Mouse (Mus musculus): Measurements from ENCODE around the gene Kcnk5.
A peak's percentile ranks its signal among the peaks of the same experiment; 100 is the strongest.

Kcnk5 gene

DNA sequence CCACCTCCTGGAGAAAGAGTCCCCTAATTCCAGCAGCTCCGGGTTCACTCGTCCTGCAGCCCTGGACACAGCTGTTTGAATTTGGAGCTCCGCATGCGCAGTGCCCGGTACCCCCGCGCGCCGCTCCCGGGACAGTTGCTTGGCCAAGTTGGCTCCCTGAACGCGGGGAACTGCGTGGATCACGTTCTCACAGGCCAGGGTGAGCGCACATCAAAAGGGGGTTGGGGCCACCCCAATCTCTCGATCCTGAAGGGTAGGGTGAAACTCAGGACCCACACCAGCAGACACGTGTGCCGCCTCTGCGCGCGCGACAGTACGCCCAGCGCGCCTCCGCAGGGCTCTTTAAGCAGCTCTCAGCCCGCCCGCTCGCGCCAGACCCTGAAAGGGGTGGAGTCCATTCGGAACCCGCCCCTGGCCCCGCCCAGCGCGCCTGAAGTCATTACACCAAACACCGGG, at the start of gene Kcnk5:
Gene Kcnk5 (minus strand): TSS at position 344 of the 456 bp plus-strand sequence.
- DNase-seq (ENCODE audit: low spot score), result peak; percentile 91

DNA sequence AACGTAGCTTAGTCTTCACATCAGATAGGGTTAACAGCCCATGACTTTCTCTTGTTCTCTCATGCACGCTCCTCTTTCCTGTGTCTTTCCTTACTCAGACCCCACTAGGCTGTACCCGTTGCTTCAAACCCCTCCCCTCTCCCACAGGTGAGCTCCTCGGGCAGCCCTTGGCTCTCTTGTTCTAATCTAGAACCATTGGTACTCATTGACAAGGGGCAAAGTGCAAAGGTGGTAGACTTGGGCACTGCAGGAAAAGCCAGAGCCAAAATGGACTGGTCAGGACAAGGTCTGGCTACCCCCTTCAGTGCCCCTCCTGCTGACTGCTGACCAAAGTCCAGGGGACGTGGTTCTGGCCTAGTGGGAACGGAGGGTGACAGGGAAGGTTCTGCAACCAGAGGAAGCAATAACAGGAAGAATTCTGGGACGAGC, 48.5 kb upstream of the Kcnk5 start:
- no peak for DNase-seq (ENCODE audit: low spot score)

DNA sequence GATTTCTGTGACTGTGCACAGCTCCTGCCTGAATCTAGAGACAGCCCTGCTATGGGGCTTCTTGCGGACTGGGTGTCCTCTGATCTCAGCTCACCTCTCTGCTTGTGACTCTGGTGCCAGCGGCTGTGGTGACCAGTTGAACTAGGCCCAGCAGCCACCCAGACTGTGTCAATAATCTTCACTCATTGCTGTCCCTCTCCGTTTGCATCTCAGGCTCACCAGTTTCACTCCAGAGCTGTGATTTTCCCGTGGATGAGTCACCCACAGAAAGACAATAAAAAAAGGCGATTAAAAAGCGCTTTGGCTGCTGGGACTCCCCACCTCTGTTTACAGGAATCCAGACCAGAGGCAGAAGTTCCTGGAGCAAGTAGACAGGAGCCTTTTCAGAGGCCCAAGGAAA, 47.8 kb upstream of the Kcnk5 start:
- no peak for DNase-seq (ENCODE audit: low spot score)

DNA sequence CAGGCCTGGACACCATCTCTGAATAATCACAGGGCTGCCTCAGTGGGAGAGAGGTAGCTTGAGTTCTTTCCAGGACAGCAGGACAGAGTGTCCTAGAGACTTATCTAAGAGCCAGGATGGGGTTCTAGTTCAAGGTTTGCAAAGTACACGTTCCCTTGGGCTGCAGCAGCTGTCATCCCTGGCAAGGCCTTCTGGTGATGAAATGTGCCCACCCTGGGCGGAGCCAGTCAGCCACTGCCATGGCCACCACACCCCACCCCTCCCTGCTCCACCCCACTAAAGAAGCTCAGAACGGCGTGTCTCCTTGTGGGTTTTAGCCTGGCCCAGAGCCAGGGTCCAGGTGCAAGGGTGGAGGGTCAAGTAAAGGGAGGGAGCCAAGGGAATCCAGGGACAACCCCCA, 46.7 kb upstream of the Kcnk5 start:
- no peak for DNase-seq (ENCODE audit: low spot score)

DNA sequence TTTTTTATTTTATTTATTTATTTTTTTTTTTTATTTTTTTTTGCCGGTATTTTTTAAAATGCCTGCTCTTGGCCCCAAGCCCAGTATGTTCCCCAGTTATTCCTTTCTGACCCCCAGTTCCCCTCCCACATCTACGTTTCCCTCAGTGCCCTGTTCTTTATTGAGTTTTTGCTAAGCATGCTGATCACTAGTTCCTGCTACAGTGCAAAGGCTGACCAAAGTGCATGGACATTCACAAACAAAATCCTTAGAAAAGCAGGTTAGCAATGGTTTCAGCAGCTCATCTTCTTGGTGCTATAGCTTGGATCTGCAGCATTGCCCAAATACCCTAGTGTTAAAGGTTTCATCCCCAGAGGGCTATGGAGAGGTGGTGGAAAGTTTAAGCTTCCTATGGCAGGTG, 45.4 kb upstream of the Kcnk5 start:
- no peak for DNase-seq (ENCODE audit: low spot score)

DNA sequence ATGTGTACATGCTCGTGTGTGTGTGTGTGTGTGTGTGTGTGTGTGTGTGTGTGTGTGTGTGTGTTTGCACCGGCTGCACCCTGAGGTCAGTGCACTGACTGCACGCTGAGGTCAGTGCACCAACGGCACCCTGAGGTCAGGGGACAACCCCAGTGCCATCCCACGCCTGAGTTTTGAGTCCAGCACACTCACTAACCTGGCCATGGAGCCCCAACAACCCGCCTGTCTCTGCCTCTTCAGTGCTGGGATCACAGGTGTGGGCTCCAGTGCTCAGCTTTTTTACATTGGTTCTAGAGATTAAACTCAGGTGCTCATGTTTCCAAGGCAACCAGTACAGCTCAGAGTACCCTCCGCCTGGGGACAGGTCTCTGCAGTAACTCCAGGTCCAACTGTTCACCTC, 44.9 kb upstream of the Kcnk5 start:
- no peak for DNase-seq (ENCODE audit: low spot score)

DNA sequence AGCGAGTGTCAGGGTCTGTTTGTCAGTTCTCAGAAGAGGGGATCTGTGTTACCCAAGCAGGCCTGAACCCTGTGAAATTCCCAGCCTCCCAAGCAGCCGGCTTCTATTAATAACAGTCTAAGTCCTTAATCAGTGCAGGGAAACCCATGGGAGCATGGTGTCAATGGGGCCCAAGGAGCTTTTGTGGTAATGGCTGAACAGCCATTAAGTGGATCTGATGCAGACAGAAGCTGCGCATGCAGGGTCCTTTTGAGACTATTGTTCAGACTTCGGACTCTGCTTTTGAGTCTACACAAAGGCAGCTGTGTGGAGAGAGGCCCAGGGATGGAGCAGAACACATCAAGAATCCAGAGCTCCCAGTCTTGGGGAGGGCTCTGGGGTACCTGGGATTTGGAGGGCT, 43.9 kb upstream of the Kcnk5 start:
- DNase-seq (ENCODE audit: low spot score), result no peak

DNA sequence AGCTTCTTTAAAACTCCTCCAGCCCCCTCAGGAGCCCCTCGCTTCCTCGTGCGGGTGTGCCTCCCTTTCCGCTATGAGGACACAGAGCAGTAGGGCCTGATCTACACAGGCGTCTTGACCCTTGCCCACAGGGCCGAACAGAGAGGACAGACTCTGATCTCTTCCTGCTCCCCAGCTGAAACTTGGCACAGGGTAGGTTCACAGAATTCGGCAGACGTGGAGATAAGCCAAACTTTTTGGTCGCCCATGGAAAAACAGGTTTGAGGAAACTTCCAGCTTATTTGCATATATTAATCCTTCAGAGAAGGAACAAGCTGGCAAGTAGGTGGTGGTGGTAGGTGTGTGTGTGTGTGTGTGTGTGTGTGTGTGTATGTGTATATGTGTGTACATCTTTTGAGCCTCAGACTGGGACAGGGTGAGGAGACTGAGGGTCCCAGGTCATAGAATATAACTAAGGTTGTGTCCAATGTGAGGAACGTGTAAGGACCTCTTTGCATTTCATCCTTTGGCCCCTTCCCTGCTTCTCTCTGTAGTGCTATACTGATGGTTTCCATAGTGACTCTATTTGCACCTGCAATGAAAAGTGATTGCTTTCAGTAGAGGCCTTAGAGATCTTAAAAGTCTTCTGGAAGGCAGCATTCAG, 43.1 kb upstream of the Kcnk5 start:
- no peak for DNase-seq (ENCODE audit: low spot score)

DNA sequence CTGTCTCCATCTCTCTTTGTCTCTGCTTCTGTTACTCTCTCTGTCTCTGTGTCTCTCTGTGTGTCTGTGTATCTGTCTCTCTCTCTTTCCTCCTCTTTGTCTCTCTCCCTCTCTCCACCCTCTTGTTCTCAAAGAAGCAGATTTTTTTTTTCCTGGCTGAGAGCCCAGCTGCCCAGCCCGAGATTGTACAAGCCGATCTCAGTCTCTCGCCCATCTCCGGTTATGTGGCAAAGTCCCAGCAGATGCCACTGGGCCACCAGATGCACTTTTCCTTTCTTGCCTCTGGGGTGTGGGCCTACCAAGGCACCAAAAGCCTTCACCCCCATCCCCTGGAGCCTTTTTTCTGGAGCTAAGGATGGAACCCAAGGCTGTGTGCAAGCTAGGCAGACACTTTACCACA, 42.6 kb upstream of the Kcnk5 start:
- no peak for DNase-seq (ENCODE audit: low spot score)

DNA sequence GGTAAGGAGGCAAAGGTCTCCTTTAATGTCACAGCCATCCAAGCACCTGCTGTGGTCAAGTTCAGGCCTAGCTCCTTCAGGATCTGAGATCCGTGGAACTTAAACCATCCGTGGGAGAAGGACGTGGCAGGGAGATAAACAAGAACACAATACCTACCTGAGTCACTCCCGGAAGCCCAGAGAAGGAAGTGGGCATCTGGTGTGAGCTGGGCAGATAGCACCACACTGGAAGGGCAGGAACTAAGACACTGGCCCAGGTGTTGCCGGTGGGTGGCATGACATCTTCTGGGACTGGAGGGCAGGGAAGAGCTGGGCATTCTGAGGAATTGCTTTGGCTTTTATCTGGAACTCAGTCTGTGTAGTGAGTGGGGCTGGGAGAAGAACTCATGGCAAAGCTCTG, 41.6 kb upstream of the Kcnk5 start:
- DNase-seq (ENCODE audit: low spot score), result no peak

DNA sequence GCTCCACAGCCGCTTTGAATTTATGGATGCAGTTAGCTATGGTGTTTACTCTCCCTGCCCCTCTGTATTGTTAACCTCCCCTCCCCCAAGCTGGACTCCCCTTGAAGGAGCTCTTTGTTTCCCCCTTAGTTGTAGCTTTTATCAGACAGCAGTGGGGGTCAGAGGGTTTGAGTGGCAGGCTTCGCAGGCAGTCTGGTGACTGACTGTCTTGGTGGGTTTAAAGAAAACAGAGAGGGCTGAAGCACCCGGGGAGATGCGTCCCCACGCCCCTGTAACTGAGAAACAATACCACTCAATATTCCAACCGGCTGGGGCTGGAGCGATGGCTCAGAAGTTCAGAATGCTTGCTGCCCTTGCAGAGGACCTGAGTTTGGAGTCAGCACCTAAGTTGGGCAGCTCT, 39.5 kb upstream of the Kcnk5 start:
- no peak for DNase-seq (ENCODE audit: low spot score)

DNA sequence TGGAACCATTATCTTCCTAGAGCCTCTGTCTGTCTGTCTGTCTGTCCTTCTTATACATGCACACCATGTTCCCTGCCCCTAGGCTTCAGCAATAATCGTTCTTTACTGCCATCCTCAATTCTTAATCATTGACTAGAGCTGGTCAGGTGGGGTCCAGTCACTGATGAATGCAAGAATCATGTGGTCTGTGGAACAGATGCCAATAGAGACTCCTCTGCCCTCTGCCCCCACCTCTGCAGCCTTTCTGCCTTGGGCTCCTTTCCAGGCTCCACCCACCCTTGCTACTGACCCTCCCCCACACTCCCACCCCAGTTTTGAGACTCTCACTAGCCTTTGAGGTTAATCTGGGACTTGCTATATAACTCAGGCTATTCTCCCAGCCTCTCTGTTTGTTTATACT, 38.2 kb upstream of the Kcnk5 start:
- DNase-seq (ENCODE audit: low spot score), result no peak

DNA sequence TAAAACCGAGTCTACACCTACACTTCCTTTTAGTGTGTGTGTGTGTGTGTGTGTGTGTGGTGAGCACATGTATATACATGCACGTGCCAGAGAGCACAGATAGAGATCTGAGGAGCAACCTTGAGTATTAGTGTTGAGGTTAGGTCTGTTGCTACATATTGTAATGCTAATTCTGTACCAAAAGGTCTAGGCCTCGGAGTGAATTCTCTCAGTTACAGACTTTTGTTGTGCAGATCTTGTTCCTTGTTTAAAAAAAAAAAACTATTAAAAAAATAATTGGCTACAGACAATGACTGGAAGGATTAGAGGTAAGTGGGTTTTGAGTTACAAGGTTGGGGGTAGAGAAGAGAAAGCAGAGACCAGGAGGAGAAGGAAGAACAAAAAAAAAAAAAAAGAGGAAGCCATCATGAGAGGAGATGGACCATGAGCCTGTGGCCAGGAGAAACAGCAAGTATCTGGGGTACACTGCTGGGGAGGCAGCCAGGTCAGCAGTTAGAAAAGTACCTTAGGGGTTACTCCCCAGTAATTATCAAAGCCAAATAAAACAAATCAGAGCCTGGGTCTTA, 35.8 kb upstream of the Kcnk5 start:
- DNase-seq (ENCODE audit: low spot score), result no peak

DNA sequence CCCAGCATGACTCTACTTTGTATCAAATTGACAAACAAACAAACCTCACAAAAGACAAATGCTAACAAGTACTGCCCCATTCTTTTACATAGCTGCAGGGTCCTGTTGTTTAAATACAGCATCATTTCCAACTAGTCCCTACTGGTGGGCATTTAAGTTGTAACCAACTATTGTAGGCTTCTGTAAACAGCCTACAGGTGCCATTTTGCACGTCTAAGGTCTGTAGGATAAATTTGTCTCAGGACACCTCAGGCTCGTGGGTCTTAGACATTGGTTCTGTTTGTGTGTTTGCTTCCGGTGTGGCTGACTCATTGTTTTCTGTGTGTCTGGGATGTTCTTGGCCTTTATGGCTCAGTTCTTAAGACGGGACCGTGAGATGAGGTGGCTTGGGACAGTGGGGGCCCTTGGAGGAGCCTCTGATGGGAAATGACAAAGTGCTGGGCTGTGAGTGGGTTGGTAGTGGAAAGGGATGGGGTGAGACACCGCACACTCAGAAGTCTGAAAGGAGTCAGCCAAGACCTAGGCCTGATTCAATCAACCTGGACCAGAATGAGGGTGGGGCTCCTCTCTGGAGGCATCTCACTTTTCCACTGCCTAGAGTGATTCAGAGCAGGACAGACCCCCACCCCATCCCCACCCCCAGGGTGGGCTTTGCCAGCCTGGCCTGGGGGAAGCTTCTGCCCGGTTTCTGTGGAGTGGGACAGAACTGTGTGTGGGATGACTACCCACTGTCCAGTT, 35.1 kb upstream of the Kcnk5 start:
- no peak for DNase-seq (ENCODE audit: low spot score)

DNA sequence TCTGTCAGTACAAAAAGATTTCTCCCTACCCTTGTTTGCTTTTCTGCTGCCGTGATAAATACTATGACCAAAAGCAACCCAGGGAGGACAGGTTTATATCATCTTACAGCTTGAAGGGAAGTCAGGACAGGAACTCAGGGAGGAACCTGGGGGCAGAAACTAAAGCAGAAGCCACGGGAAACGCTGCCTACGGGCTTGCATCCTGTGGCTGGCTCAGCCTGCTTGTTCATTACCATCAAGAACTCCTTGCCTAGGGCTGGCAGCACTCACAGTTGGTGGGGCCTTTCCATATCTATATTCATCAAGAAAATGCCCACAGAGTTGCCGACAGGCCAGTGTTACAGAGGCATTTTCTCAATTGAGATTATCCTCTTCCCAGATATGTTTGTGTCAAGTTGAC, 34.2 kb upstream of the Kcnk5 start:
- no peak for DNase-seq (ENCODE audit: low spot score)

DNA sequence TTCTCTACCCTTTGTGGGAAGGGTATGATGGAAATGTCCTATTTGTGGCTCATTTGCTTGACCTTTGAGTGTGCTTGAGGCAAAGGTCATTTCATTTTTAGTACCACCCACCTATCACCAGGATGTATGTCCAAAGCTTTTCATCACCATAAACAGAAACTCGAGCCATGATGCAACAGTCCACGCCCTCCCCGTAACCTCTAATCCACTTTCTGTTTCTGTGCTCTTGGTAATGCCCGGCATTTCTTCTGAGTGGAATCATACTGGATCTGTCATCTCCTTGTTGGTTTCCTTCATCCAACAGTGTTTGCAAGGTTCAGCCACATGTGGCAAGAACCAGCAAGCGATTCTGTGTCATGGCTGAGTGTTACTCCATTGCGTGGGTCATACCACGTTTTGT, 32.5 kb upstream of the Kcnk5 start:
- DNase-seq (ENCODE audit: low spot score), result no peak

DNA sequence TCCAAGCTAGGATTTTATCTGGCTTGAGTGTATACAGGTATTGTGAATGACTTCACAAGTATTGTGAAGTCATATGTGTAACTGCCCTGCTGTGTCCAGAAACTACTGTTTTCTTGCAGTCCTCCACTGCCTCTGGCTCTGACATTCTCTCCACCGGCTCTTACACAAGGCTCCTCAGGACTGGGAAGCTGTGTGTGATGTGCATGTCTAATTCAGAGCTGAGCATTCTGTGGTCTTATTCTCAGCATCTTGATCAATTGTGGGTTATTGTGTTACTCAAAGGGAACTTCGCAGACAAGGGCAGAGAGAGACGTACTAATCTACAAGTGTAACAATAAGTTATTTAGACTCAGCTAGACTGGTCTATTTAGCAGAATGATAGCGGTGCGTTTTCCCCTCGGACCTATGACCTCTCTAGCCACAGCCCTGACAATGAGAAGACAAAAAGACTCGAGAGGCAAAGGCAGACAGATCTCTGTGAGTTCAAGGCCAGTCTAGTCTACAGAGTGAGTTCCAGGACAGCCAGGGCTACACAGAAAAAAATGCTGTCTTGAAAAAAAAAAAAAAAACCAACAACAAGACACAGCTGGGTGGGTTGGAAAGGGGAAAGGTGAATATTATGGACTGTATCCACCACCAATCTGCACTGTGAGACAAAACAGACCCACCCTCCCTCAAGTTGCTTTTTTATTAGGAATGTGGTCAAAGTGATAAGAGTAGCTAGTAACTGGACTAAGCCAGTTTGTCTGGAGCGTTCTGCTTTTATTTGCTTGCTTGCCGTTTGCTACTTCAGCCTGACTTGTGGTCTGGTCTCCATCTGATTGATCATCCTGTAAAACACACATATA, 30.4 kb upstream of the Kcnk5 start:
- DNase-seq (ENCODE audit: low spot score), result no peak

DNA sequence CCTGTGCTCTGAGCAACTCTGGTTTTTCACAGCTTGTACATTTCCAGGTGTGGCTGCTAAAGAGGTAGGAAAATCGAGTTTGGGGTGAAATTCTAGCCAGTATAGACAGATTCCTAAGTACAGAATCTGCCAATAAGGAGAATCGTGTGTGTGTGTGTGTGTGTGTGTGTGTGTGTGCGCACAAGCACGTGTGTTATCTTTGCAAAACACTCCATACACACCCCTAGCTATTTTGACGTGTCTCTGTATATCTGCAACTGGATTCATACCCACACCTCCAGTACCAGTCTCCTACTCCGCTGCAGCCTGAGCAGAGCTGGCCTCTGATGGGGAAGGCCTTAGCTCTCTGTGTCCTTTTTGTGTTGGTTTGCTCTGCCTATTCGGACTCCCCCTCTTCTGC, 28.3 kb upstream of the Kcnk5 start:
- peak; percentile 47 for DNase-seq (ENCODE audit: low spot score)

DNA sequence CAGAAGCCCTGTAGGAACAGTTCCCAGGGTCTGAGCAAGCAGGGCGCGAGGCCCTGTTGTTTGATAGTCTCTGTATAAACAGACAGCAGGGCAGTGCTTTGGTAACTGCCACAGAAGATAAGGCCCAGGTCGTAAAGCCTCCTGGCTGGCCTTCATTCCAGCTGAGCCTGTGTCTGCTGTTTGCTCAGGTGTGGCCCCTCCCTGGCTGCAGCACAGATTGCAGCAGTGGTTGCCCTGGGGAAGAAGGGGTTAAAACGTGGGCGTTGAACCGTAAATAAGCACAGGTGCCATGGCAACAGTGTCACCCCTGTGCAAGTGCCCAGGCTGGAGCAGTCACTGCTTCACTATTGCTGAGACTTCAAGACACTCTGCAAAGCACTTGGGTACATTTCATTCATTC, 26.8 kb upstream of the Kcnk5 start:
- DNase-seq (ENCODE audit: low spot score), result no peak

DNA sequence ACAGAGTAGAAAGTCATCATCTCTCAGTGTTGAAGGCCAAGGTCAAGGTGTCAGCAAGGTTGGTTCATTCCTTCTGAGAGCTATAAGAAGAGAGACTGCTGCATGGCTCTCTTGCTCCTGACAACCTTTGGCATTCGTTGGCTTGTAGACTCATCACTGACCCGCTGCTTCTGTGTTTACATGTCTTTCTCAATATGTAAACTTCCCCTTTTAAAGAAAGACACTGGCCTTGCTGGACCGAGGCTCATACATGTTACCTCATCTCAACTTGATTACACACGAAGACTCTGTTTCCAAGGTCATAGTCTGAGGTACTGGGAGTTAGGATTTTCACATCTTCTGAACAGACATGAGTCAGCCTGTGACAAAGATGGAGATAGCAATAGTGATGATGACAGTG, 24.1 kb upstream of the Kcnk5 start:
- DNase-seq (ENCODE audit: low spot score), result no peak

DNA sequence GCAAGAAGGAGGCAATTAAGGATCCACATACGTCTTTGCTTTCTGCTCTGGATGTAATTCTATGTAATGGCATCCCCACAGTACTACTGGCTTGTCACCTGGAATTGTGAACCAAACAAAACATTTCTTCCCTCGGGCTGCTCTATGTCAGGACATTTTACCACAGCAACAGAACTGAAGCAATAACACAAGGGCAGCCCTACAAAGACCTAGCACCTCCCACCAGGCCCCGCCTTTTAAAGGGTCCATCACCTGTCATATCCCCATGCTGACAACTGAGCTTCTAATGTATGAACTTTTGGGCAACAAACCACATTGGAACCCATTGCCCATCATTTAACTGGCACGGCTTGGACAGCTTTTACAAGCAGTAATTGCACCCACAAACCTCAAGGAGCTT, 21.7 kb upstream of the Kcnk5 start:
- DNase-seq (ENCODE audit: low spot score), result no peak

DNA sequence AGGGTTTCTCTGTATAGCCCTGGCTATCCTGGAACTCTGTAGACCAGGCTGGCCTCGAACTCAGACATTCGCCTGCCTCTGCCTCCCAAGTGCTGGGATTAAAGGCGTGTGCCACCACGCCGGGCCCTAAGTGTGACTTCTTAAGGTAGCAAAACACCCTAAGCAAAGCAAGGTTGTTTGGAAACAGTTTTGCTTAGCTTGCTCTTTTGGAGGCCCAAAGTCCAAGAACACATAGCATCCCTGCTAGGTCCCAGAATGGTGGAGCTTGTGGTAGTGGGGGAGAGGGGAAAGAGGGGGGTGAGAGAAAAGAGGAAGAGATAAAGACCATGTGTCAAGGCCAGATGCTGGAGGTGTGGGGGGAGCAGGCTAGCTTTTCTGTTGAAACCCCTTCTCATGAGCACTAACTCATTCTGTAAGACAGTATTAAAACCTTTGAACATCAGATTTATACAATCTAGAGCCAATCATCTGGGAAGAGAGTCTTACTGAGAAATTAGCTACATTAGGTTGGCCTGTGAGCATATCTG, 21.1 kb upstream of the Kcnk5 start:
- no peak for DNase-seq (ENCODE audit: low spot score)
